Mouse (Mus musculus): ENCODE measurements around the gene Rcbtb2. TPM values are rescaled to one million over a fixed set of nuclear protein-coding genes. Genes with fewer than 3 reads are reported as not detected.

Rcbtb2 gene
- 42.7 and 44.0 TPM in 2 replicates for polyA plus RNA-seq (2015; fragmentation: Nextera tagmentation; extraction: Ambion mirVana)

DNA sequence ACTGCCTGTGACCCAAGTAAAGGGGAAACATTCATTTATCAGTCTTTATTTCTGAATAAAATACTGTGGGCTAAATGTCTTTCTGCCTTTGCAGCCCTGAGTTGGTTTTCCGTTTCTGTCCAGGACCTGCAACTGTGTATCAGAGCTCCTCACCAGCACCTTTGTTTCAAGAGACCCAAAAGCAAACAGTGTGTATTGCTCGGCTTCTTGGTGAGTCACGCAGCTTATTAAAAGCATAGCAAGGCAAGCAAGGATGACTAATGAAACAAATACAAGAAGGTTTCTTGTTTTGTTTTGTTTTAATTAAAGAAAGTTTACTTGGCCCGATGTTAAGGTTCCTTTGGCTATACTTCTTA lies at the start of gene Rcbtb2:
TSS of gene Rcbtb2 (plus strand) at position 115 of the 356 bp plus-strand sequence.
- no peak for DNase-seq (ENCODE audit: low spot score)
- Histone ChIP-seq H3K27ac (replicated peaks) (0 out of 2 replicates have a peak within 1 kb of the TSS, but pooled peaks have one; percentile 41), H3K36me3 (ENCODE audit: control insufficient read depth, insufficient read depth, low read length) (no peaks in the 10 kb centered on the region), H3K4me3 (ENCODE audit: low read depth, low read length) (no peak within 1 kb of the TSS), H3K4me1 (replicated peaks; ENCODE audit: control insufficient read depth, insufficient read depth) (0 out of 2 replicates have a peak, but pooled peaks cover 2% of the 10 kb centered on the region), H3K9me3 (ENCODE audit: control insufficient read depth, low read length) (no peaks in the 10 kb centered on the region), H3K4me2 (replicated peaks; ENCODE audit: low read depth) (no peak within 1 kb of the TSS), H3K9ac (ENCODE audit: low read length) (no peak within 1 kb of the TSS), H3K27me3 (ENCODE audit: control insufficient read depth, insufficient read depth, low read length) (no peaks in the 10 kb centered on the region)
- ATAC-seq (ENCODE audit: low FRiP score, low TSS enrichment) = peak; percentile 64; the same call in 1 of the 2 replicates
- TF ChIP-seq EP300 (optimal IDR thresholded peaks at IDR 0.05) (no peak), CTCF (IDR thresholded peaks at IDR 0.05; ENCODE audit: low read depth) (no peak)
- 36% methylated on average over 4 of the region's 4 CpGs for WGBS

- no peak overlapping the region for H3K4me3 ChIP-seq (ENCODE audit: low read depth, low read length)
- no peak overlapping the region for H3K9ac ChIP-seq (ENCODE audit: low read length)
- WGBS = 76% methylated on average over 2 of the region's 2 CpGs
- H3K27ac ChIP-seq (replicated peaks) = no peak overlapping the region
- H3K36me3 ChIP-seq (ENCODE audit: control insufficient read depth, insufficient read depth, low read length) = no peaks in the 10 kb centered on the region
- DNase-seq (ENCODE audit: low spot score) = no peak
- H3K9me3 ChIP-seq (ENCODE audit: control insufficient read depth, low read length) = no peaks in the 10 kb centered on the region
- H3K27me3 ChIP-seq (ENCODE audit: control insufficient read depth, insufficient read depth, low read length) = no peaks in the 10 kb centered on the region
- no peaks in the 10 kb centered on the region for H3K4me1 ChIP-seq (replicated peaks; ENCODE audit: control insufficient read depth, insufficient read depth)
- no peak overlapping the region for H3K4me2 ChIP-seq (replicated peaks; ENCODE audit: low read depth)
- TF ChIP-seq EP300 (optimal IDR thresholded peaks at IDR 0.05) = no peak
- no peak for TF ChIP-seq CTCF (IDR thresholded peaks at IDR 0.05; ENCODE audit: low read depth)
- no peak for ATAC-seq (ENCODE audit: low FRiP score, low TSS enrichment)
Measured at GRCm38 (mm10) chr14:73083563-73083962, 39.3 kb upstream of the Rcbtb2 start.

DNA sequence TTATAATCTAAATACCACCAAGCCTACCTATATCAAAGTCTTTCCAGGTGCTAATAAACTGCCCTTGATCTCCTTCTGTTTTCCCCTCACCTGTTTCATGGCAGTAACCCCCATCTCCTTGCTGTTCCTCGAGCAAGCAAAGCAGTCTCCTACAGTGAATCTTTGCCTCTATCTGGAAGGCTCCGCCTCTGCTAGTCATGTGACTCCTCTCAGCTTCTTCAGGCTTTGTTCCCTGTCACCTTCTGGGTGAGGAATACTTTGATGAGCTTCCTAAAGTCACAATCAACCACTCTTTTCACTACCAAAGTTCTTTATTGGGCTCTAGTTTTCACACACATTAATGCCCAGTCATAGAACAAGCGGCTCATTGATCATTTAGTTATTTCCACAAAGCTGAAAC lies 36.4 kb upstream of the Rcbtb2 start:
- Histone ChIP-seq H3K9ac (ENCODE audit: low read length) (no peak overlapping the region), H3K9me3 (ENCODE audit: control insufficient read depth, low read length) (no peaks in the 10 kb centered on the region), H3K27me3 (ENCODE audit: control insufficient read depth, insufficient read depth, low read length) (no peaks in the 10 kb centered on the region), H3K27ac (replicated peaks) (no peak overlapping the region), H3K4me3 (ENCODE audit: low read depth, low read length) (no peak overlapping the region), H3K4me2 (replicated peaks; ENCODE audit: low read depth) (no peak overlapping the region), H3K36me3 (ENCODE audit: control insufficient read depth, insufficient read depth, low read length) (no peaks in the 10 kb centered on the region), H3K4me1 (replicated peaks; ENCODE audit: control insufficient read depth, insufficient read depth) (no peaks in the 10 kb centered on the region)
- DNase-seq (ENCODE audit: low spot score) (no peak), ATAC-seq (ENCODE audit: low FRiP score, low TSS enrichment) (no peak)
- 55% methylated on average over 3 of the region's 3 CpGs for WGBS
- TF ChIP-seq CTCF (IDR thresholded peaks at IDR 0.05; ENCODE audit: low read depth) (no peak), EP300 (optimal IDR thresholded peaks at IDR 0.05) (no peak)

- no peak overlapping the region for H3K27ac ChIP-seq (replicated peaks)
- H3K4me1 ChIP-seq (replicated peaks; ENCODE audit: control insufficient read depth, insufficient read depth) = no peaks in the 10 kb centered on the region
- no peaks in the 10 kb centered on the region for H3K9me3 ChIP-seq (ENCODE audit: control insufficient read depth, low read length)
- 89% methylated on average over 5 of the region's 5 CpGs for WGBS
- no peak for DNase-seq (ENCODE audit: low spot score)
- H3K9ac ChIP-seq (ENCODE audit: low read length) = no peak overlapping the region
- no peak overlapping the region for H3K4me2 ChIP-seq (replicated peaks; ENCODE audit: low read depth)
- no peak for ATAC-seq (ENCODE audit: low FRiP score, low TSS enrichment)
- no peaks in the 10 kb centered on the region for H3K27me3 ChIP-seq (ENCODE audit: control insufficient read depth, insufficient read depth, low read length)
- TF ChIP-seq EP300 (optimal IDR thresholded peaks at IDR 0.05) (no peak), CTCF (IDR thresholded peaks at IDR 0.05; ENCODE audit: low read depth) (no peak)
- H3K36me3 ChIP-seq (ENCODE audit: control insufficient read depth, insufficient read depth, low read length) = no peaks in the 10 kb centered on the region
- H3K4me3 ChIP-seq (ENCODE audit: low read depth, low read length) = no peak overlapping the region
Measured at GRCm38 (mm10) chr14:73087247-73087646, 35.6 kb upstream of the Rcbtb2 start.

DNA sequence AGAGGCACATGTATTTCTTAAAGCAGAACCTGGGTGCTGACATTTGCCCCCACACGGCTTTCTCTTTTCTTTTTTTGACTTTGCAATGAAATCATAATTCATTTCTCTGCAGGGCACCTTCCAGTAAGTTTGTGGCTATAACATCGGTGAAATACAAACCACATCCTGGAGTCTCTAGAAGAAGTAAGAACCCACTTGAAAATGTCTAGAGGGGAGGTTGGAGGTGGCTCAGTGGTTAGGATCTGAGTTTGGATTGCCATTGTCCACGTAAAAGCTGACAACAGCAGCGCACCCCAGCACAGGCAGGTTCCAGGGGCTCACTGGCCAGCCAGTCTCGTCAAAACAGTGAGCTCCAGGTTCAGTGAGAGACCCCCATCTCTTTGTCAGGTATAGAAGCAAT lies 35.1 kb upstream of the Rcbtb2 start:
- DNase-seq (ENCODE audit: low spot score) (no peak), ATAC-seq (ENCODE audit: low FRiP score, low TSS enrichment) (no peak)
- TF ChIP-seq EP300 (optimal IDR thresholded peaks at IDR 0.05) (no peak), CTCF (IDR thresholded peaks at IDR 0.05; ENCODE audit: low read depth) (no peak)
- Histone ChIP-seq H3K27me3 (ENCODE audit: control insufficient read depth, insufficient read depth, low read length) (no peaks in the 10 kb centered on the region), H3K9me3 (ENCODE audit: control insufficient read depth, low read length) (no peaks in the 10 kb centered on the region), H3K4me3 (ENCODE audit: low read depth, low read length) (no peak overlapping the region), H3K27ac (replicated peaks) (no peak overlapping the region), H3K9ac (ENCODE audit: low read length) (no peak overlapping the region), H3K4me1 (replicated peaks; ENCODE audit: control insufficient read depth, insufficient read depth) (no peaks in the 10 kb centered on the region), H3K36me3 (ENCODE audit: control insufficient read depth, insufficient read depth, low read length) (no peaks in the 10 kb centered on the region), H3K4me2 (replicated peaks; ENCODE audit: low read depth) (no peak overlapping the region)
- 84% methylated on average over 5 of the region's 5 CpGs for WGBS

DNA sequence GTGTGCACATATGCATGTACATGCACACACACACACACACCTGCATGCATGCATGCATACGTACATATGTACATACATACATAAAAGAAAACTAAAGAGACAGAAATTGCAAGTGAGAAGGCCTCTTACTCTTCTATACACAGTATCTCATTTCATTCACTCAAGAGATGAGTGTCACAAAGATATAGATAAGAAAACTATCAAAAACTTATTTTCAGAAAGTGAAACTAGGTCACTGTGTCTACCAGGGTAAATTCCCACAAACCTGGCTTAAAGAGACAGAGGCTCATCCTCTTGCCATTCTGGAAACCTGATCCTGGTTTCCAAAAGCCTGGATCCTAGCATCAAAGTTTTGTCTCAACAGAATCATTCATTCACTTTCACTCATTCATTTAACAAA lies 34.6 kb upstream of the Rcbtb2 start:
- WGBS = 92% methylated on average over 1 of the region's 1 CpGs
- no peak overlapping the region for H3K27ac ChIP-seq (replicated peaks)
- ATAC-seq (ENCODE audit: low FRiP score, low TSS enrichment) (no peak), DNase-seq (ENCODE audit: low spot score) (no peak)
- H3K4me1 ChIP-seq (replicated peaks; ENCODE audit: control insufficient read depth, insufficient read depth) = no peaks in the 10 kb centered on the region
- no peaks in the 10 kb centered on the region for H3K9me3 ChIP-seq (ENCODE audit: control insufficient read depth, low read length)
- TF ChIP-seq EP300 (optimal IDR thresholded peaks at IDR 0.05) = no peak
- TF ChIP-seq CTCF (IDR thresholded peaks at IDR 0.05; ENCODE audit: low read depth) = no peak
- H3K27me3 ChIP-seq (ENCODE audit: control insufficient read depth, insufficient read depth, low read length) = no peaks in the 10 kb centered on the region
- no peak overlapping the region for H3K4me3 ChIP-seq (ENCODE audit: low read depth, low read length)
- no peaks in the 10 kb centered on the region for H3K36me3 ChIP-seq (ENCODE audit: control insufficient read depth, insufficient read depth, low read length)
- no peak overlapping the region for H3K4me2 ChIP-seq (replicated peaks; ENCODE audit: low read depth)
- no peak overlapping the region for H3K9ac ChIP-seq (ENCODE audit: low read length)

Measured in stomach, postnatal 0 days (tissue).